Mouse (Mus musculus): Measurements from ENCODE around the gene Aplnr.

Gene Aplnr

GRCm38 (mm10) chr2:85136089-85136488, at the start of gene Aplnr:
TSS of gene Aplnr (plus strand) at chr2:85136225.
- no peak for DNase-seq

- no peak for DNase-seq
Observed at GRCm38 (mm10) chr2:85088716-85089646, 47.0 kb upstream of the Aplnr start.

- no peak for DNase-seq
Observed at GRCm38 (mm10) chr2:85091325-85091724, 44.7 kb upstream of the Aplnr start.

DNA sequence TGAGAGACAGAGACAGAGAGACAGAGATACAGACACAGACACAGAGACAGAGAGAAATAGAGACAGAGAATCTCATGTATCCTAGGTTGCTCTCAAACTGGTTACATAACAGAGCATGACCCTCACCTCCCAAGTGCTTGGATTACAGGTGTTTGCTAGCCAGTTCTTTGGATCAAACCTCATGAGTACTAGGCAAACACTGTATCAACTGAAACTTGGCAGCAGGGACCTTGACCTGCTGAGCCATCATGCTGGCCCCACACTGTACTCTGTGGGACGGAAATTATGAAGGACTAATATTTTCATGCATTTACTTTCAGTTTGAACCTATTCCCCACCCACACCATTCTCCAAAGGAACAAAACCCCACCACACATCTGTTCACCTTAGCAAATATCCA, 42.6 kb upstream of the Aplnr start:
- DNase-seq = no peak

GRCm38 (mm10) chr2:85095906-85096305, 40.1 kb upstream of the Aplnr start:
- DNase-seq = no peak

GRCm38 (mm10) chr2:85098014-85098413, 38.0 kb upstream of the Aplnr start:
- no peak for DNase-seq

- DNase-seq = no peak
Observed at GRCm38 (mm10) chr2:85098824-85099511, 37.1 kb upstream of the Aplnr start.

DNA sequence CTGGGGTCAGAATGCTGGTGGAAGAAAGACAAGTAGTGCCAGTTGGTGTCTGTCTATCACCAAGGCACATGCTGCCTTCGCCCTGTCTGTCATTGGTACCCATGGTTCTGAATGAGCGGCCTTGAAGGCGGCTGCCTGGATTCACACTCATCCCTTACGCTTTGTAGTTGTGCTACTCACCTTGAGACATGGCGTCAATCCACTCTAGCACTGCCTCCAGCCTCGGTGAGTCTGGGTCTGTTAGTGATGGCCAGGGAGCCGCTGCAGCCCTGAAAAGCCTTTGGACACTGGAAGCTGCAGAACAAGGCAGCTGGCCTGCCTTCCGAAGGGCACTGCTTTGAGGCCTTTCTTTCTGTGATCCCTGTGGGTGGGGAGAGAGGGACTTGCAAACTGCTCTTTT, 32.8 kb upstream of the Aplnr start:
- no peak for DNase-seq

DNA sequence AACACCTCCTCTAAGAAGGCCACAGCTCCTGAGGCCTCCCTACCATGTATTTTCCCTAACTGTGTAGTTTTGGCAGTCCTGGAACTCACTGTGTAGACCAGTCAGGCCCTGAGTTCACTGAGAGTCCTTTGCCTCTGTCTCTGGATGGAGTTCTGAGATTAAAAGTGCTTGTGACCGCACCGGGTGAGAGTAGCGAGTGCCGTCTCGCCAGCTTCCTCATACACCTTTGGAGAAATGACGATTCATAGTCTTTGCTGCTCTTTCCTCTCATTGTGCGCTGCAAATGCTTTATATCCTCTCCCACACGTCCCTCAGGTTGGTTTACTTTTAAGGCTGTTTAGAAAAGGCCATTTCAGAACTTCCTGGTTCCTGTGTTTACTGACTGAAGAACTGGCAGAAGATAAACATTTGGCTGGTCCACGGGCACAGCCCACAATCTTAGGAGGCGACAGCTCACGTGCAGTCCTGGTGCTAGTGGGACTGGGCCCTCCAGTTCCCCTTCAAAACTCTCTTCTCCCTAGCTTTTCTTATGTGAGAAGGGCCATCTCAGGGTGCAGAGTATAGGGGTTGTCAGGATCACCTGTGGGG, 30.5 kb upstream of the Aplnr start:
- no peak for DNase-seq

DNA sequence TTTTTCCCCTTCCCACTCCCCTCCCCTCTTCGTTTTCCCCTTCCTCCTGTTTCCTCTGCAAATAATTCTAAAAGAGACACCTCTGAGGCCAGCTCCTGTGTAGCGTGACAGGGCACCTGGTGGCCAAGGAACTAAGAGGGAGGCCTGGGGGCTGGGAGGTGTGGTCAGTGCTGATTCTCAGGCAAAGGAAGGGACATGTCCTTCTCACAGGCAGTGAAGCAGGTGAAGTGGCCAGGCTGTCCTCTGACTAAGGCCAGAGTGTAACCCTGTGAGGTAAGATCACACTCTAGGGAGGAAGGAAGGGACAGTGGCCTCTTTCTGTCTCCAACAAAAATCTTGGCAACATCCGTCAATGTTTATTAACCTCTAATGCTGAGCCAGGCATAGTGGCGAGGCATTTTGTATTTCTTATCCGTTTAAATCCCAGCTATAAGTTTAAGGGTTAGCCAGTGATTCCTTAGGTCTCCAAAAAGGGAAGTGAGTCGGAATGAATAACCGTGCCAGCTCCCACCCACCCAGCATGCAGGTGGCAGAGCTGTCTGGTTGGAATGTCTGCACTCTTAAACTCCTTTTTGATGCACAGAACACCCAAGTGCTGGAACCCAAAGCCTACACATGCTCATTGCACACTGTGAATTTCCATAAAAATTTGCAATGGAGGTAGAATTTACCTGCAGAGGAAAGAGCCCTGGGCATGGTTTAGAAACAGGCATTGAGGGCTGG, 29.8 kb upstream of the Aplnr start:
- DNase-seq = no peak

GRCm38 (mm10) chr2:85106941-85107340, 29.1 kb upstream of the Aplnr start:
- no peak for DNase-seq

DNA sequence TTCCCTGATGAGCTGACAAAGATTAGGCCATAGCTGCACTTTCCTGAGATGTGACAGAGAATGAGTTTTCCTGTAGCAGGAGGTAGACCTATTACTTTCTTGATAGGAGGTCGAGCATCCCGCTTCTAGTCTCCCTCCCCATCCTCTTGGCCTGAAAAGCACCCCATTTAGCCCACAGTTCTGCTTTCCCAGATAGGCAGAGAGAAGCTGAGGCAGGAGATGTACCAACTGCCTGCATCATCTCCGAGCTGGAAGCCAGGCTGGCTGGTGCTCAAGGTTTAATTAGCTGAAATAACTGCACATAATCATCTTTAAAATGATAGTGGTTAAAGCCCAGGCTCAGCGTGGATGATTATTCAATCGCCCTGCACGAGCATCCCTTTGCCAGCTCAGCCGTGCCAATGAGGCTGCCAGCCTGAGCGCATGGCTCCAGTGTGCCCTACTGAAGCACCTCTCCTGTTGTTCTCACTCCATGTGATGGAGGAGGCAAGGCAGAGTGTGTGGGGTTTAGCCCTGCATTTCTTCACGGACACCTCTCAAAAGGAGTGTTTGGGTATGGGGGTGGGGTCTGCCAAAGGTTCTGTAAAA, 25.6 kb upstream of the Aplnr start:
- DNase-seq = no peak

- no peak for DNase-seq
Observed at GRCm38 (mm10) chr2:85123187-85123868, 12.7 kb upstream of the Aplnr start.

DNA sequence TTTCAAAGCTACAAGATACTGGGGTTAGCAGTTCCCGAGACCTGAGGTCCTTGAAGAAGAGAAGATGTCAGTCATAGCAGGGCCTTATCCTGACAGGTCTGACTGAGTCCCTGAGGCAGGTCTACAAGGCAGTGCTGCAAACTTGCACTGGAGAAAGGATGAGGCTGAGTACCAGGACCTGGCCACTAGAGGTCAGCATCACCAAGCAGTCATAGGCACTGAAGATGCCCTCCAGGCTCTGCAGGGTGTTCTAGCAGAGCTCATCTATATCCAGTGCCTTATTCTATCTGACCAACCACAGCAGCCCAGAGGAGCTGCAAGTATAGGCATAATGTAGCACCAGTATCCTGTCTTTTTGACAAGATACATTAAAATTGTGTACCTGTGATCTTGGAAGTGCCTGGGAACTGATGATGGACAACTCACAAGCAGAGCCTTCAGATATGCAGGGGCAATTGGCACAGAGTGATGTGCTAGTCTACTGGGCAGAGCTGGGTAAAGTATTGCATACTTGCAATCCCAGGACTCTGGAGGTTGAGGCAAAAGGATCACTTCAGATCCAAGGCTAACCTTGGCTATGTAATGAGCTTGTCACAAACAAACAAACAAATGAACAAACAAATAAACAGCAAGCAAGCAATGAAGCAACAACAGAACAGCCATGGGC, 12.0 kb upstream of the Aplnr start:
- DNase-seq = peak; percentile 32 to 36

- no peak for DNase-seq
Observed at GRCm38 (mm10) chr2:85129496-85129971, 6.5 kb upstream of the Aplnr start.

DNA sequence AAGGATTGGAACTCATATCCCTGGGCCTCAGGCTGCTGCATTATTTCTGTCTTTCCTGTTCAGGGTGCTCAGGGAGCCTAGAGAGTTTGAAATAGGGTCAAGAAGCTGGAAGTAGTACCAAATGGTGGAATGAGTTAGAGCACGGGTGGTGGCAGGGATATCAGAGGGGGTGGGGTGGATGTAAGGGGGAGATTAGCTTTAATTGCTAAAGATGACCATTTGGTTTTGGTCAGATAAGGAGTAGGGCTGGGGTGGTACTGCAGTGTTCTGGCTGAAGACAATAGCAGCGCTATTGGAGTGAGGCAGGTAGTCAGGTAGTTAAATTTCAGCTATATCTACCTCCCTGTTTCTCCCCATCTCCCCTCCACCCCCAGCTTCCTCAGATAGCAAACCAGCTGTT, 4.8 kb upstream of the Aplnr start:
- no peak for DNase-seq

DNA sequence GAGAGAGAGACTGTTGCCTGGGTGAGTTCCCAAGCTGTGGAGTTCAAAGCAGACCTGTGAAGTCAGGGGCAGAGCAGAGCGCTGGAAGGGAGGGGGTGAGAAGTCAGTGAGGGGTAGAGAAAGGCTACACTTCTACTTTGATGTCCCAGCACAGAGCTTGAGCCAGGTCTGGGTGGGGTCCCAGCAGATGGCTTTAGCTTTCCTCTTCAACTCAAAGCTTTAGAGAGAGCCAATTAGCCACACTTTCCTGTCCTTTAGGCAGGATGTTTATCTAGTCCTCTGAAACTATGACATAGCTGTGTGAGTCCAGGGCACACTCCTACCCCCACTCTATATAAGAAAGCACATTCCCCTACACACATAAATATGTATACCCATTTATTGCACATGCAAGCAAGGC, 4.3 kb upstream of the Aplnr start:
- no peak for DNase-seq

DNA sequence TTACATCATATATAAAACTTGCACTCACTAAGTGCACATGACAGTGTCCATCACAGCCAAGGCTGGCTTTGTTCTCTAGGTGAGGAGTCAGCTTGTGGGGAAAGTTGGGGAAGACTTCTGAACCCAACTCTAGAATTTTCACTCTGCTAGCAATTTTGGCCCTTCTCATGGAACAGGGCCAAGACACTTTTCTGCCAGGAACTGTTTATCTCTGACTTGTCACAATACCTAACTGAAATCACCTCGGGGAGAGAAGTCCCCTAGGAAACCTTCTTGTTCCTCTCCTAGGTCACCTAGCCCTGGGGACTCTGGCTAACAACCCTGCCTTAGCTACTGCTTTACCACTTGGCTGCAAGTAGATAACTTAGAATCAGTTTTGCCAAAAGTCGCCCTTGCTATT, 3.8 kb upstream of the Aplnr start:
- no peak for DNase-seq

DNA sequence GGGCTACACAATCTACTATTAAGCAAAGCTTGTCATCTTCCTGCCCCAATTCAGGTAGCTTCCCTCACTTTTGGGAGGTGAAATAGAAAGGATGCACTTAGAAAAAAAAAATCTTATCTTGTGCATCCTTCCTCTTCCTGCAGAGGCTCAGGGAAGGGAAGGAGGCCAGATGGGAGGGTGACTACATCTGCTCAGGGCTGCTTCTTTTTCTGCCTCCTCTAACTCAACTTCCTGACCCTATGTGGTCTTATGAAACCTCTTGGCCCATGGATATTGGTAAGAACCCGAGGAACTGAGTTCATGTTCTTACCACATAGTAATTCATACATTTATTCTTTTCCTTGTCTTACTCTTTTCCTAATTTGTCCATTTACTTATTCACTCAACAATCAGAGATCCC, 926 bp upstream of the Aplnr start:
- DNase-seq = no peak

DNA sequence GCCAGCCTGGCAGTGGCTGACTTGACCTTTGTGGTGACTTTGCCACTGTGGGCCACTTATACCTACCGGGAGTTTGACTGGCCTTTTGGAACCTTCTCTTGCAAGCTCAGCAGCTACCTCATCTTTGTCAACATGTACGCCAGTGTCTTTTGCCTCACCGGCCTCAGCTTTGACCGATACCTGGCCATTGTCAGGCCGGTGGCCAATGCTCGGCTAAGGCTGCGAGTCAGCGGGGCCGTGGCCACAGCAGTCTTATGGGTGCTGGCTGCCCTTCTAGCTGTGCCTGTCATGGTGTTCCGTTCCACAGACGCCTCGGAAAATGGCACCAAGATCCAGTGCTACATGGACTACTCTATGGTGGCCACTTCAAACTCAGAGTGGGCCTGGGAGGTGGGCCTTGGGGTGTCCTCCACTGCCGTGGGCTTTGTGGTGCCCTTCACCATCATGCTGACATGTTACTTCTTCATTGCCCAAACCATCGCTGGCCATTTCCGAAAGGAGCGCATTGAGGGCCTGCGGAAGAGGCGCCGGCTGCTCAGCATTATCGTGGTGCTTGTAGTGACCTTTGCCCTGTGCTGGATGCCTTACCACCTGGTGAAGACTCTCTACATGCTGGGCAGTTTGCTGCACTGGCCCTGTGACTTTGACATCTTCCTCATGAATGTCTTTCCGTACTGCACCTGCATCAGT, 951 bp downstream of the Aplnr start:
- no peak for DNase-seq
